Mouse (Mus musculus) cerebellum, adult (tissue): ENCODE measurements around the gene Wfdc2.
"Not testable (repeated sequence)": the region's sequence is repeated elsewhere in the genome, so short reads cannot be mapped to it uniquely, and the experiment has no call there.

Experiments
- ATAC-seq: cut with Nextera tagmentation; 2 replicates; pipeline ENCODE4 v1.9.2; 2017; ENCODE audit warnings: mild to moderate bottlenecking, moderate library complexity, mixed read lengths; ENCODE audit not compliant: insufficient number of reproducible peaks, low FRiP score, low TSS enrichment

Wfdc2 gene

DNA sequence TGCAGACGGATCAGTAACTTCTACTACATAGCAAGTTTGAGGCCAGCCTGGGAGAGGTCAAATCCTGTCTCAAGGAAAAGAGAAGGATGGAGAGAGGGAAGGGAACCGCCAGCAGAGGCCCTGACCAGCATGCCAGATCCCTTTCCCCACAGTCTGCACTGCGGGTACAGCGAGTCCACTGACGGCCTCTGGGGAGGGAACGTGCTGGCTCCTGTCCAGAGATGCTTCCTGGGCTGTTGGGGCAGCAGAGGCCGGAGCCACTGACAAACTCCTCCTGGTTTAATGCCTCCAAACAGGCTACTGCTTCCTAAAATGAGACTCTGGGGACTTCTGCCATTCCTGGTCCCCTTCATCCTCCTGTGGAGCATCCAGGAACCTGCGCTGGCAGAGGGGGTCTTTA lies 51.3 kb downstream of the Wfdc2 start, which contains the start of the genes Wfdc6b and Wfdc8:
Gene Wfdc6b (plus strand): TSS at position 52 of the 400 bp plus-strand sequence.
Gene Wfdc8 (minus strand): TSS at position 156 of the 400 bp plus-strand sequence.
- ATAC-seq, result not testable (repeated sequence)

DNA sequence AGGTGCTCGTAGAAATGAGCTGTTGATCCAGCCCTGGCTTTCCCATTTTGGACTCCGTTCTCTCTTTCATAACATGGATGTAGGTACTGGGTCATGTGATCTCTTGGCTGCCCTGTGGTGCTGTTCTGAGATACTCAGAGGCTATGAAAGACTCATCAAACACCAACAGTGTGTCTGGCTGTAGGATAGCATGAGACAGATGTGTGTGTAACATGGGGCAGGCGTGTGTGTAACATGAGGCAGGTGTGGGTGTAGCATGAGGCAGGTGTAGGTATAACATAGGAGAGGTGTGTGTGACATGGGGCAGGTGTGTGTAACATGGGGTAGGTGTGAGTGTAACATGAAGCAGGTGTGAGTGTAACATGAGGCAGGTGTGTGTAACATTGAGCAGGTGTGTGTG lies 53.2 kb downstream of the Wfdc2 start:
- ATAC-seq, result no peak
